Mouse (Mus musculus) testis, adult 2 months (tissue): ENCODE results near the gene Ankle2.

ENCODE experiments used
- CTCF ChIP-seq: fragments of 200-500 bp; IDR thresholded peaks from 2 replicates; pipeline ENCODE4 v1.5.1; 2012; ENCODE audit warnings: low read depth, mild to moderate bottlenecking, inconsistent platforms, low read length, moderate library complexity; ENCODE audit not compliant: control insufficient read depth, insufficient read depth, insufficient replicate concordance
- POLR2A ChIP-seq: fragments of 200-500 bp; IDR thresholded peaks from 2 replicates; pipeline ENCODE4 v1.6.1; 2012; ENCODE audit warnings: low read depth, mild to moderate bottlenecking, inconsistent platforms, low read length, moderate library complexity; ENCODE audit not compliant: control insufficient read depth

GRCm38 (mm10) chr5:110276391-110276790 is 45.6 kb downstream of the Ankle2 start:
- TF ChIP-seq POLR2A = no peak
- no peak for TF ChIP-seq CTCF
